Mouse (Mus musculus): ENCODE data around the gene Ttll7. TPM values are rescaled to one million over a fixed set of nuclear protein-coding genes. Genes with fewer than 3 reads are reported as not detected.

Ttll7 gene
- total and polyA plus RNA-seq, 3 experiments: not detected

- no peaks in the 10 kb centered on the region for H3K79me2 ChIP-seq (ENCODE audit: control insufficient read depth, insufficient read depth, low read length, poor library complexity)
- H3K27ac ChIP-seq (ENCODE audit: control insufficient read depth, low read depth, low read length): no peak overlapping the region
- DNase-seq (ENCODE audit: low read depth, low spot score): no peak
- H3K27me3 ChIP-seq (ENCODE audit: control insufficient read depth in 1 of 2, insufficient read depth in 2 of 2, low read length in 2 of 2): peaks cover 1 to 6% of the 10 kb centered on the region in 2 experiments; a peak in 2 of 4 replicates
- no peaks in the 10 kb centered on the region for H3K9me3 ChIP-seq (replicated peaks; ENCODE audit: insufficient read depth, low read length)
- TF ChIP-seq UBTF (IDR thresholded peaks at IDR 0.05; ENCODE audit: borderline replicate concordance, insufficient read depth, low read depth, low read length) (no peak), SMC3 (IDR thresholded peaks at IDR 0.05; ENCODE audit: low read depth, low read length) (no peak), USF1 (IDR thresholded peaks at IDR 0.05; ENCODE audit: low read depth, low read length) (no peak), POLR2AphosphoS5 (IDR thresholded peaks at IDR 0.05; ENCODE audit: borderline replicate concordance, low read depth, low read length) (no peak), ZC3H11A (IDR thresholded peaks at IDR 0.05; ENCODE audit: low read depth, low read length) (no peak), USF2 (IDR thresholded peaks at IDR 0.05; ENCODE audit: borderline replicate concordance in 1 of 2, insufficient read depth in 1 of 2, low read depth in 1 of 2, low read length in 2 of 2) (no peak), TAL1 (IDR thresholded peaks at IDR 0.05; ENCODE audit: low read length) (no peak), RCOR1 (IDR thresholded peaks at IDR 0.05; ENCODE audit: low read depth, low read length) (no peak)
- no peak overlapping the region for H3K4me3 ChIP-seq (ENCODE audit: control insufficient read depth in 1 of 2, insufficient read depth in 1 of 2, low read depth in 2 of 2, low read length in 2 of 2)
- H3K36me3 ChIP-seq (ENCODE audit: control insufficient read depth in 1 of 2, insufficient read depth in 2 of 2, low read length in 2 of 2): no peaks in the 10 kb centered on the region
- no peak overlapping the region for H3K9ac ChIP-seq (ENCODE audit: control insufficient read depth, low read depth, low read length, poor library complexity, severe bottlenecking)
- H3K4me1 ChIP-seq (ENCODE audit: control insufficient read depth in 1 of 2, insufficient read depth in 2 of 2, low read length in 2 of 2): no peaks in the 10 kb centered on the region
Measured at GRCm38 (mm10) chr3:146860308-146860707, 8.1 kb downstream of the Ttll7 start.

GRCm38 (mm10) chr3:146866563-146866962 lies 14.4 kb downstream of the Ttll7 start:
- Histone ChIP-seq H3K27me3 (ENCODE audit: control insufficient read depth in 1 of 2, insufficient read depth in 2 of 2, low read length in 2 of 2) (0 out of 4 replicates have a peak, but pooled peaks cover 0 to 1% of the 10 kb centered on the region in 2 experiments), H3K4me3 (ENCODE audit: control insufficient read depth in 1 of 2, insufficient read depth in 1 of 2, low read depth in 2 of 2, low read length in 2 of 2) (no peak overlapping the region), H3K4me1 (ENCODE audit: control insufficient read depth in 1 of 2, insufficient read depth in 2 of 2, low read length in 2 of 2) (no peaks in the 10 kb centered on the region), H3K27ac (ENCODE audit: control insufficient read depth, low read depth, low read length) (no peak overlapping the region), H3K9ac (ENCODE audit: control insufficient read depth, low read depth, low read length, poor library complexity, severe bottlenecking) (no peak overlapping the region), H3K79me2 (ENCODE audit: control insufficient read depth, insufficient read depth, low read length, poor library complexity) (no peaks in the 10 kb centered on the region), H3K36me3 (ENCODE audit: control insufficient read depth in 1 of 2, insufficient read depth in 2 of 2, low read length in 2 of 2) (no peaks in the 10 kb centered on the region), H3K9me3 (replicated peaks; ENCODE audit: insufficient read depth, low read length) (no peaks in the 10 kb centered on the region)
- peak; percentile 50 for DNase-seq (ENCODE audit: low read depth, low spot score)
- no peak for TF ChIP-seq E2F4 (IDR thresholded peaks at IDR 0.05; ENCODE audit: borderline replicate concordance, low read depth, low read length)
- no peak for TF ChIP-seq ZMIZ1 (IDR thresholded peaks at IDR 0.05; ENCODE audit: low read depth, low read length)
- no peak for TF ChIP-seq KAT2A (conservative IDR thresholded peaks at IDR 0.05; ENCODE audit: low read depth, low read length)
- TF ChIP-seq ZC3H11A (IDR thresholded peaks at IDR 0.05; ENCODE audit: low read depth, low read length): peak; percentile 50; the same call in 1 of the 2 replicates
- TF ChIP-seq MXI1 (IDR thresholded peaks at IDR 0.05; ENCODE audit: low read depth, low read length): no peak
- no peak for TF ChIP-seq MYC (IDR thresholded peaks at IDR 0.05; ENCODE audit: low read depth, low read length)
- no peak for TF ChIP-seq HCFC1 (IDR thresholded peaks at IDR 0.05; ENCODE audit: low read depth, low read length)
- no peak for TF ChIP-seq JUND (IDR thresholded peaks at IDR 0.05; ENCODE audit: low read depth, low read length)
- no peak for TF ChIP-seq SIN3A (IDR thresholded peaks at IDR 0.05; ENCODE audit: low read length)
- no peak for TF ChIP-seq CHD1 (IDR thresholded peaks at IDR 0.05; ENCODE audit: low read depth, low read length)
- no peak for TF ChIP-seq MYB (IDR thresholded peaks at IDR 0.05; ENCODE audit: low read depth, low read length)
- TF ChIP-seq SMC3 (IDR thresholded peaks at IDR 0.05; ENCODE audit: low read depth, low read length): peak; percentile 77
- no peak for TF ChIP-seq MAFK (IDR thresholded peaks at IDR 0.05; ENCODE audit: borderline replicate concordance, low read depth, low read length)
- TF ChIP-seq ZKSCAN1 (IDR thresholded peaks at IDR 0.05; ENCODE audit: low read depth, low read length): no peak
- TF ChIP-seq RAD21 (IDR thresholded peaks at IDR 0.05; ENCODE audit: low read depth, low read length): peak; percentile 60
- TF ChIP-seq ZNF384 (IDR thresholded peaks at IDR 0.05; ENCODE audit: low read depth, low read length): no peak
- no peak for TF ChIP-seq USF2 (IDR thresholded peaks at IDR 0.05; ENCODE audit: borderline replicate concordance in 1 of 2, insufficient read depth in 1 of 2, low read depth in 1 of 2, low read length in 2 of 2)
- TF ChIP-seq MAZ (IDR thresholded peaks at IDR 0.05; ENCODE audit: low read depth, low read length): no peak
- TF ChIP-seq ETS1 (IDR thresholded peaks at IDR 0.05; ENCODE audit: low read depth, low read length): no peak
- TF ChIP-seq NELFE (IDR thresholded peaks at IDR 0.05; ENCODE audit: low read depth, low read length): no peak
- TF ChIP-seq ELF1 (IDR thresholded peaks at IDR 0.05; ENCODE audit: low read depth, low read length): no peak
- TF ChIP-seq BHLHE40 (IDR thresholded peaks at IDR 0.05; ENCODE audit: borderline replicate concordance, low read depth, low read length): no peak
- no peak for TF ChIP-seq RCOR1 (IDR thresholded peaks at IDR 0.05; ENCODE audit: low read depth, low read length)
- no peak for TF ChIP-seq GABPA (IDR thresholded peaks at IDR 0.05; ENCODE audit: low read depth, low read length)
- no peak for TF ChIP-seq EP300 (IDR thresholded peaks at IDR 0.05; ENCODE audit: low read depth in 1 of 2, low read length in 2 of 2)
- TF ChIP-seq POLR2AphosphoS2 (IDR thresholded peaks at IDR 0.05; ENCODE audit: low read length): no peak
- TF ChIP-seq CTCF (IDR thresholded peaks at IDR 0.05 in 2 of 3, conservative IDR thresholded peaks at IDR 0.05 in 1 of 3; ENCODE audit: control insufficient read depth in 1 of 3, insufficient read depth in 1 of 3, low read depth in 2 of 3, low read length in 3 of 3, poor library complexity in 1 of 3, severe bottlenecking in 1 of 3): peak; percentile 56 to 66 (median 60)
- TF ChIP-seq MAX (IDR thresholded peaks at IDR 0.05; ENCODE audit: low read length): no peak
